Mouse (Mus musculus) MEL (cell line): Measurements from ENCODE around the gene 1700088E04Rik.

Source experiments
- CTCF ChIP-seq, 3 experiments: IDR thresholded peaks in 2 of 3; conservative IDR thresholded peaks in 1 of 3; 2 replicates each; pipeline ENCODE4 v1.5.1; 2011 to 2012; ENCODE audit warnings: low read length in 3 of 3, low read depth in 2 of 3, mild to moderate bottlenecking in 2 of 3, improper control_type of control experiment in 1 of 3, inconsistent platforms in 1 of 3, mixed read lengths in 1 of 3, moderate library complexity in 1 of 3; ENCODE audit not compliant: control insufficient read depth in 1 of 3, insufficient read depth in 1 of 3, poor library complexity in 1 of 3, severe bottlenecking in 1 of 3
- E2F4 ChIP-seq: IDR thresholded peaks from 2 replicates; pipeline ENCODE4 v1.6.1; 2011; ENCODE audit warnings: low read depth, low read length, improper control_type of control experiment, borderline replicate concordance
- ELF1 ChIP-seq: IDR thresholded peaks from 2 replicates; pipeline ENCODE4 v1.6.1; 2014; ENCODE audit warnings: low read depth, mild to moderate bottlenecking, inconsistent platforms, low read length, improper control_type of control experiment, moderate library complexity
- EP300 ChIP-seq, 2 experiments: IDR thresholded peaks; 2 replicates each; pipeline ENCODE4 v1.6.1; 2011; ENCODE audit warnings: improper control_type of control experiment in 2 of 2, low read length in 2 of 2, low read depth in 1 of 2, mild to moderate bottlenecking in 1 of 2
- GABPA ChIP-seq: IDR thresholded peaks from 2 replicates; pipeline ENCODE4 v1.6.1; 2012; ENCODE audit warnings: low read depth, mild to moderate bottlenecking, inconsistent platforms, low read length, improper control_type of control experiment, moderate library complexity
- GATA1 ChIP-seq: IDR thresholded peaks from 2 replicates; pipeline ENCODE4 v1.6.1; 2011; ENCODE audit warnings: low read depth, low read length, improper control_type of control experiment
- KAT2A ChIP-seq: conservative IDR thresholded peaks from 2 replicates; pipeline ENCODE4 v1.6.1; 2012; ENCODE audit warnings: low read depth, low read length, improper control_type of control experiment, inconsistent platforms
- POLR2A ChIP-seq, 2 experiments: IDR thresholded peaks; 2 replicates each; pipeline ENCODE4 v1.6.1; 2011 to 2012; ENCODE audit warnings: low read length in 2 of 2, mild to moderate bottlenecking in 2 of 2, control low read depth in 1 of 2, improper control_type of control experiment in 1 of 2, low read depth in 1 of 2, moderate library complexity in 1 of 2; ENCODE audit not compliant: control insufficient read depth in 1 of 2, insufficient read depth in 1 of 2, poor library complexity in 1 of 2
- POLR2AphosphoS2 ChIP-seq: IDR thresholded peaks from 2 replicates; pipeline ENCODE4 v1.6.1; 2011; ENCODE audit warnings: low read length, improper control_type of control experiment
- UBTF ChIP-seq: IDR thresholded peaks from 2 replicates; pipeline ENCODE4 v1.6.1; 2012; ENCODE audit warnings: low read depth, mild to moderate bottlenecking, inconsistent platforms, low read length, improper control_type of control experiment, moderate library complexity, borderline replicate concordance; ENCODE audit not compliant: insufficient read depth
- ZKSCAN1 ChIP-seq: IDR thresholded peaks from 2 replicates; pipeline ENCODE4 v1.6.1; 2012; ENCODE audit warnings: low read depth, mild to moderate bottlenecking, inconsistent platforms, low read length, improper control_type of control experiment, moderate library complexity
- ZMIZ1 ChIP-seq: IDR thresholded peaks from 2 replicates; pipeline ENCODE4 v1.6.1; 2012; ENCODE audit warnings: low read depth, mild to moderate bottlenecking, inconsistent platforms, low read length, improper control_type of control experiment, moderate library complexity

DNA sequence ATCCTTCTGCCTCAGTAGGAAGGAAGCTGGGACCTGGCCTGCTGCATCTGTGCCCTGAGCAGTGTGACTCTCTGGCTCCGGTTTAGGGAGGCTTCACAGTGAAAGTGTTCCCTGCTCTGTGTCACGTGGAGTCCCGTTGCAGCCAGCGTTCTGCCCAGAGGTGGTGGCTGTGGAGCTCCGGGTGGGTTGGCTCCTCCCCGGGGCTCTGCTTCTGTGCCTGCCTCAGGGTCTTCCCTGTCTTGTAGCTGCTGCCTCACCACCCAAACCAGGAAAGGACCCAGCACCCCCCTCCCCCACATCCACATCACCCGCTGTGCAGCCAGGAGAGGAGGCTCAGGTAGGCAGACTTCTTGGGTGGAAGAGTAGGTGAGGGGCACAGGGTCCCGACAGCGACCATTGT, 21.6 kb downstream of the 1700088E04Rik start:
- TF ChIP-seq CTCF (IDR thresholded peaks at IDR 0.05 in 2 of 3, conservative IDR thresholded peaks at IDR 0.05 in 1 of 3; ENCODE audit: control insufficient read depth in 1 of 3, insufficient read depth in 1 of 3, low read depth in 2 of 3, low read length in 3 of 3, poor library complexity in 1 of 3, severe bottlenecking in 1 of 3) (no peak), ZKSCAN1 (no peak), POLR2A (IDR thresholded peaks at IDR 0.05; ENCODE audit: control insufficient read depth in 1 of 2, insufficient read depth in 1 of 2, low read depth in 1 of 2, low read length in 2 of 2, poor library complexity in 1 of 2) (no peak), E2F4 (no peak), POLR2AphosphoS2 (no peak), ELF1 (no peak), ZMIZ1 (no peak), GATA1 (no peak), KAT2A (no peak), GABPA (no peak), EP300 (IDR thresholded peaks at IDR 0.05; ENCODE audit: low read depth in 1 of 2, low read length in 2 of 2) (no peak), UBTF (no peak)
